ENCODE assay signal across 9 mouse cellular contexts in the genomic region with DNA sequence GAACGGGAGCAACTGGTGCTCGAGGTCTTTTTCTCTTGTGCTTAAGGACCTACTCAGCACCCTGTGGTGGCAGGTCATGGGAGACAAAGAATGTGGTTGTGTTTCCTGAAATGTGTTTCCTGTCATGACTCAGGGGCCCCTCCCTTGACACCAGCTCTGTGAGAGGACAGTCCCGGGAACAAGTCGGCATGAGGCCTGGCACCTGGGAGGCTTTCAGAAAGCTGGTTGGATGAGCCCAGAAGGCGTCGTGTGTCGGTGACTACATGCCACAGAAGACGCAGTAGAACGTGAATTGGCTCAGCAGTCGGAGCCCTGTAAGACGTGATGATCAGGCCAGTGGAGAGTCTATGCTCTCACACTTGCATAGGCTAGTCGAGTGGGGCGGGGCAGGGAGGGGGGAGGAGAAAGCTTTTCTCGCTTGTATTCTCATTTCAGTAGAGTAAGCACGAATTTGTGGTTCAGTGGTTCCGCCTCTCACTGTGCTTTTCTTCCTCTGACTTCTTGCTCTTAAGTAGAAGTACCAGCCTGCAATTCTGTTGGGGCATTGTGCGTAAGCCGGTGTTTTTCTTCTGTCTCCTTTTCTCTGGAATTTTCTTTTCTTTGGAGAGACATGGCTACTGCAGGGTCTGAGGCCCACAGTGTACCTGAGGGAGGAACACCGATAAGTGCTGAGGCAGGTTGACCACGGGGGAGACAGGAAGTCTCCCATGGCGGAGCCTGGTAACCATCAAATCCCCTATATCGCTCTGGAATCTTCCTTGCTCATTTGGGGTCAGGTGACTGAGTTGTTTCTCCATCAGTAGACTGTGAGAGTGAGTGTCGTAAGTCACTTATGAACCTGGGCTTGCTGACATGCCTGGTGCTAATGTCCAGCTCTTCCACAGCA.
DNase-seq lines count a peak whose midpoint lies in the region; ATAC-seq lines count a peak whose summit lies in the region.
"Had no signal": no experiment of that assay in that cellular context is flagged by ENCODE, and none has a peak within 500 bp of the region (broad histone marks: within the 10 kb centered on the region; RNA-seq: fewer than 3 reads in every experiment).

No protein-coding gene starts in this region.

- no peak overlapping the region for H3K4me3 ChIP-seq in kidney, embryonic 16.5 days (ENCODE audit: low read length)
- H3K4me3 ChIP-seq in brown adipose tissue, adult 24 weeks (ENCODE audit: insufficient read depth, low read depth, low read length) = peak overlapping the region; percentile 37
- H3K4me3 ChIP-seq: neural tube, embryonic 15.5 days had no signal

- ATAC-seq in kidney, embryonic 16.5 days (ENCODE audit: low FRiP score, low TSS enrichment) = 0 out of 2 replicates have a peak, but pooled peaks have one; percentile 33

- no peaks in the 10 kb centered on the region for H3K9me3 ChIP-seq in kidney, embryonic 16.5 days (ENCODE audit: low read length)
- H3K9me3 ChIP-seq: neural tube, embryonic 15.5 days had no signal

- no peak overlapping the region for H3K9ac ChIP-seq in kidney, embryonic 16.5 days (replicated peaks; ENCODE audit: low read length)
- H3K9ac ChIP-seq: neural tube, embryonic 15.5 days had no signal

- 72% methylated on average over 23 of the region's 23 CpGs for WGBS in kidney, embryonic 16.5 days

- no peak overlapping the region for H3K27ac ChIP-seq in kidney, embryonic 16.5 days (ENCODE audit: low read length)
- H3K27ac ChIP-seq in brown adipose tissue, adult 24 weeks (replicated peaks; ENCODE audit: low read depth, low read length) = peak overlapping the region; percentile 68
- H3K27ac ChIP-seq: neural tube, embryonic 15.5 days had no signal

- H3K4me2 ChIP-seq in kidney, embryonic 16.5 days (replicated peaks; ENCODE audit: low read depth, low read length) = no peak overlapping the region
- H3K4me2 ChIP-seq: neural tube, embryonic 15.5 days had no signal

- no peaks in the 10 kb centered on the region for H3K36me3 ChIP-seq in kidney, embryonic 16.5 days (ENCODE audit: insufficient read depth, low read length)
- H3K36me3 ChIP-seq: neural tube, embryonic 15.5 days had no signal

- peaks cover 7% of the 10 kb centered on the region; the same call in 1 of the 2 replicates for H3K4me1 ChIP-seq in kidney, embryonic 16.5 days (ENCODE audit: insufficient read depth, low read length)
- no peaks in the 10 kb centered on the region for H3K4me1 ChIP-seq in brown adipose tissue, adult 24 weeks (ENCODE audit: control insufficient read depth, insufficient read depth, insufficient read length, low read length)
- H3K4me1 ChIP-seq: neural tube, embryonic 15.5 days had no signal

- no peak for DNase-seq in kidney, postnatal 10 days
- DNase-seq in lung, postnatal 4 days = peak; percentile 16 to 35
- peak; percentile 88 for DNase-seq in thymus, postnatal 0 days (ENCODE audit: low spot score)
- no peak for DNase-seq in right cerebral cortex, adult 2 months (ENCODE audit: low spot score in 2 of 2)
- no peak for DNase-seq in urinary bladder, adult 2 months (ENCODE audit: low spot score)
- no peak for DNase-seq in layer of hippocampus, postnatal 25 days (ENCODE audit: extremely low spot score in 1 of 2, low spot score in 1 of 2)

- no peaks in the 10 kb centered on the region for H3K27me3 ChIP-seq in kidney, embryonic 16.5 days (ENCODE audit: insufficient read depth, low read length)
- H3K27me3 ChIP-seq: neural tube, embryonic 15.5 days had no signal

Comparison
In these comparisons a context has a peak if more than half of its experiments do, and no peak if none do; other contexts are left out.
1. DNase-seq: peak in lung, postnatal 4 days (2 of 2) and thymus, postnatal 0 days (single experiment); none in kidney, postnatal 10 days (single experiment), right cerebral cortex, adult 2 months (0 of 2), urinary bladder, adult 2 months (single experiment) and layer of hippocampus, postnatal 25 days (0 of 2).